In genomic region chr8:11914681-11915474, GRCm38 (mm10) we compare ENCODE assay signal across 8 mouse cellular contexts.
DNase-seq lines count a peak whose midpoint lies in the region; ATAC-seq lines count a peak whose summit lies in the region.

No protein-coding gene starts in this region.

- H3K4me3 ChIP-seq in limb, embryonic 13.5 days = peak overlapping the region; percentile 20
- peak overlapping the region; percentile 22 for H3K4me3 ChIP-seq in stomach, embryonic 16.5 days (replicated peaks; ENCODE audit: low read length)

- no peaks in the 10 kb centered on the region for H3K9me3 ChIP-seq in limb, embryonic 13.5 days
- H3K9me3 ChIP-seq in stomach, embryonic 16.5 days (replicated peaks; ENCODE audit: control insufficient read depth, low read length) = no peaks in the 10 kb centered on the region

- H3K9ac ChIP-seq in limb, embryonic 13.5 days = peak overlapping the region; percentile 31; the same call in 1 of the 2 replicates
- peak overlapping the region; percentile 49; the same call in 1 of the 2 replicates for H3K9ac ChIP-seq in stomach, embryonic 16.5 days (ENCODE audit: low read length)

- peak; percentile 61 to 71 for DNase-seq in cerebellum, postnatal 10 days
- DNase-seq in cerebellum, adult 8-10 months = no peak
- peak; percentile 32 for DNase-seq in urinary bladder, postnatal 14 days (ENCODE audit: low spot score)
- DNase-seq in urinary bladder, postnatal 10 days (ENCODE audit: low spot score) = no peak
- no peak for DNase-seq in adrenal gland, postnatal 10 days
- no peak for DNase-seq in cerebellum, postnatal 36 days

- H3K4me2 ChIP-seq in limb, embryonic 13.5 days (replicated peaks) = peak overlapping the region; percentile 60
- H3K4me2 ChIP-seq in stomach, embryonic 16.5 days (ENCODE audit: low read depth, low read length) = peak overlapping the region; percentile 48

- WGBS in limb, embryonic 13.5 days = 34% methylated on average over 19 of the region's 19 CpGs
- 38% methylated on average over 19 of the region's 19 CpGs for WGBS in stomach, embryonic 16.5 days

- peaks cover 29% of the 10 kb centered on the region for H3K4me1 ChIP-seq in limb, embryonic 13.5 days
- peaks cover 6% of the 10 kb centered on the region; the same call in 1 of the 2 replicates for H3K4me1 ChIP-seq in stomach, embryonic 16.5 days (ENCODE audit: control insufficient read depth, insufficient read depth, low read length)

- peaks cover 9% of the 10 kb centered on the region; the same call in 1 of the 2 replicates for H3K27me3 ChIP-seq in limb, embryonic 13.5 days
- H3K27me3 ChIP-seq in stomach, embryonic 16.5 days (ENCODE audit: control insufficient read depth, insufficient read depth, low read length) = no peaks in the 10 kb centered on the region

- ATAC-seq in limb, embryonic 13.5 days (ENCODE audit: low FRiP score, low read depth) = peak; percentile 74
- peak; percentile 84; the same call in 1 of the 2 replicates for ATAC-seq in stomach, embryonic 16.5 days (ENCODE audit: insufficient read depth, low FRiP score)

- peak overlapping the region; percentile 61; the same call in 1 of the 2 replicates for H3K27ac ChIP-seq in limb, embryonic 13.5 days
- H3K27ac ChIP-seq in stomach, embryonic 16.5 days (ENCODE audit: low read length) = peak overlapping the region; percentile 84

- no peaks in the 10 kb centered on the region for H3K36me3 ChIP-seq in limb, embryonic 13.5 days
- H3K36me3 ChIP-seq in stomach, embryonic 16.5 days (ENCODE audit: control insufficient read depth, insufficient read depth, low read length) = no peaks in the 10 kb centered on the region

Comparison
In these comparisons a context has a peak if more than half of its experiments do, and no peak if none do; other contexts are left out.
1. DNase-seq: peak in cerebellum, postnatal 10 days (2 of 2) and urinary bladder, postnatal 14 days (single experiment); none in cerebellum, adult 8-10 months (single experiment), urinary bladder, postnatal 10 days (single experiment), adrenal gland, postnatal 10 days (single experiment) and cerebellum, postnatal 36 days (0 of 2).